Mouse (Mus musculus) spleen, postnatal 14 days (tissue): ENCODE measurements at regions not wholly inside any gene's neighbourhood (a gene's known extent, or its start where the extent isn't known, plus 50 kb on each side); places are given as distances from the start of the nearest gene placed in this dataset.

ENCODE experiments used
- DNase-seq, 2 experiments: peaks; one replicate each; pipeline ENCODE4 v3.0.0; 2021 to 2022; ENCODE audit warnings: low spot score in 2 of 2

GRCm38 (mm10) chr7:125259016-125259415 is 185.5 kb upstream of the Kdm8 start:
- no peak for DNase-seq

DNA sequence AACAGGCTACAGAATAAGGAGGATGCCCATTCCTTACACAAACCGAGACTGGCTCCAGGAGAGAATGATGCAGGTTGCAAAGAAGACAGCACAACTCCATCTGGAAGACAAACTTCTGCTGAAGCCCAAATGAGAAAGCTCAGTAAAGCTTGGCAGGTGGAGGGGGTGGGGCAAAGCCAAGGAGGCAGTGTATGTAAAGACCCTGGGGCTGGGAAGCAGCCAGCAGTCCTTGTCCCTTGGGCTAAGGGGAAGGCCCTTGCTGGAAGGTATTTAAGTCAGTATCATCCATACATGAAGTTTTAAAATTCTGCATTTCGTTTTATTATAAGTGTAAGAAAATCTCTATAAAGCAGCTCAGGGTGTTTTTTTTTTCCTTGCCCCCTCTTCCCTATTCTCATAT is 182.3 kb upstream of the Kdm8 start:
- no peak for DNase-seq

DNA sequence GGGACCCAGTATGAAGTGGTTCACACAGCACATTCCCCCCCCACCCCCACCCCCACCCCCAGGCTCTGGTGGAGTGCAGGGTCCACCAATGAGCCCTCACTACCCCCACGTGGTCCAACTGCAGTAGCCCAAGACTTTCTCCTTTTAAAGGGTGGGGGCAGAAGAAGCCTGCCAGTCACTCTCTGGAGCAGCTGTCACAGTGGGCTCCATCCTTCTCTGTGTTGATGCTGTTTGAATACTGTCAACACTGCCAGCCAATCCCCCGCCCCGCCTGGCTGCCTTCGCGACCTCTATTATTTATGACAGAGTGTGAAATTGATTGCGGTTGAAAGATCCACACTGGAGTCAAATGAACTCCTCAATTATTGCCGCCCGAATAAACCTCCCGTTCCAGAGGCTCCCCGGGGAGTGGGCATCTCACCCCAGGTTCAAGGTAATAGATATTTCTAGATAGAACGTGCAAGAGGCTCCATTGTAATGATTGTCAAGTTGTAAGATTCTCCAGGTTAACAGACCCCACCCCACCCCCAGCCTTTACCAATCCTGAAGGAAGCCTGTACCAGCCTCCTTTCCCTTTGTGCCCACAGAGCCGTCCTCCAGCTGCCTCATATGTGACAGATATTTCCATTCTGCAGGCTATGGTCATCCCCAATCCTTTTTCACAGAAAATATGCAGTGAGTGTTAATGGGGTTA is 181.7 kb upstream of the Kdm8 start:
- DNase-seq: no peak

GRCm38 (mm10) chr7:125263756-125264155 is 180.7 kb upstream of the Kdm8 start:
- DNase-seq: no peak

DNA sequence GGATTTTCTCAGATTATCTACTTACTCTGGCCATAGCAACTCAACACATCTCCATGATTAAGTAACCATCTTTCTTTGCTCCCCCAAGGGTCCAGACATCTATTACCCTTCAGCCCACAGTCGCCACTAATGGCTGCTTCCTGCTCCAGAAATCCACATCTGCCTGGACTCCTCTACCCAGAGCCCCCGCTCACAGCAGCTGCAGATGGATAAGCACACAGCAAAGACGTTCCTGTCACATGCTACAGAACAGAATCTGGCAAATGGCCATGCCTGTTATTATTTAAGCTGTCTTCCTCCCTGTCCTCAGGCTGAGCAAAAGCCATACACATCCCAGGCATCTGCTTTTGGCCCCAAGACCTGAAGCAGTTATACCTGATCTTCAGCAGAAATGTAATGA is 173.8 kb upstream of the Kdm8 start:
- no peak for DNase-seq

- DNase-seq: no peak
Observed at GRCm38 (mm10) chr7:125271356-125271755, 173.1 kb upstream of the Kdm8 start.

DNA sequence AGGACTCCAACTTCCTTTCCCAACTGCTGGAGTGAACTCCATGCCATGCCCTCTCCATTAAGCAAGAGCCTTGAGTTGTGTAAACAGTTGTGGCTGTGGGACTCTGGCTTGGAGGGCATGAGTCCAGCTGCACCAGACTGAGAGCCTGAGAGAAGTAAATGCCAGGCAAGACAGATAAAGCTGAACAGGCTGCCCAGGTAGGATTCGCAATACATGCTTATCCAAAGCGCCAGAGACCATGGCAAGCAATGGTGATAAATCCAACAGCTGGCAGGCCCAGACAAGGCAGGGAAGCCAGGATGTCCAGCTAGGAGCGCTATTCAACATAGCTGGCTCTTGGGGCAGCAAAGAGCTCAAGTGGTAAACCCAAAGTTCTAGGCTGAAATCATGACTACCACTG is 163.1 kb upstream of the Kdm8 start:
- no peak for DNase-seq

DNA sequence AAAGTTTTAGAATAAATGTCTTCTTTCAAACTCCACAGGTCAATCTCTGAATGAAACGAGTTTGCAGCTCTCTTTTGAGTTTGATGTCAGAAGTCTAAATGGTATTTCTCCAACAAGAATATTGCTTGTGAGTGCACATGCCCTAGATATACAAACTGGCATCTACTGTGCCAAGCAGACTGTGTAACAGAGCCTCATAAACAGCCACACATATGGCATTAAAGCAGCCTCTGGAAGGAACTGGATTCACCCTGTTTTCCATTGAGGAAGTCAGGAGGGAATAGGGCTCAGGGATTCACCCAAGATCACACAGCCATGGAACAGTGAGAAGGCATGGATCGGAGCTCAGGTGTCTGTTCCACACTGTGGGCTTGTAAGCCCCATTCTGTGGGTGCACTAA is 149.2 kb upstream of the Kdm8 start:
- no peak for DNase-seq

DNA sequence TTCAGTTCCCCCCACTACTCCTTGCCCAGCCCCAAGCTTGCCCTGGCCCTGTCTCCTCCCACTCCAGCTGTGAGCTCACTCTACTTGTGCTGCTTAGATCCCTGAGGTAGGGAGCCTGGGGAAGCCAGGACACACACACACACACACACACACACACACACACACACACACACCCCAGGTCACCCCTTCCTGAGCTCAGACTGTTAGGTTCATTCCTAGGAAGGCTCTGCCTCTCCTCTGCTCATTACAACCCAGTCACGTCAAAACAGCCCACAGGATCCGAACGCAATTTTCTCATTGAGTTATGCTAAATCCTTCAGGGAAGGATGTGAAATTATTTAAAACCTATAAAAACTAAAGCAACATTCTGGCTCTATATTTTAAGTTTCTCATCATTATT is 136.0 kb upstream of the Kdm8 start:
- DNase-seq: no peak

- DNase-seq: no peak
Observed at GRCm38 (mm10) chr7:125310971-125311370, 133.5 kb upstream of the Kdm8 start.

DNA sequence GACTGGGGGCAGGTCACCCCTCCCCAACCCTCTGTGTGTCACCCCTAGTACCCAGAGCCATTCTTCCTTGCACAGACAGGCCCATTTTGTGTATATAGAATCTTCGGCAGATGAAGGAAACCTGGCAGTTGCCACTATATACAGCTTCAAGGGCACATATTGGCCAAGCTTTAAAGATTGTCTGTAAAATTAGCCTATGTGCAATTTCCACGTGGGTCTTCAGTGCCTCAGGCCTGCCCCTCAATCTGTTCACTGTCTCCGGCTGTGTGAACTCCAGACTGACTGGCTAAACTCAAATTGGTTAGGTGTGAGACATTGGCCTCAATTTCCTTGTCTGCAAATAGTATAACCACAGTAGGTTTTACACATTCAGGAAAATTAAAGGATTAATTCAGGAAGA is 130.9 kb upstream of the Kdm8 start:
- no peak for DNase-seq

- no peak for DNase-seq
Observed at GRCm38 (mm10) chr7:125334769-125335168, 109.7 kb upstream of the Kdm8 start.

- DNase-seq: no peak
Observed at GRCm38 (mm10) chr7:125335586-125336165, 108.8 kb upstream of the Kdm8 start.

DNA sequence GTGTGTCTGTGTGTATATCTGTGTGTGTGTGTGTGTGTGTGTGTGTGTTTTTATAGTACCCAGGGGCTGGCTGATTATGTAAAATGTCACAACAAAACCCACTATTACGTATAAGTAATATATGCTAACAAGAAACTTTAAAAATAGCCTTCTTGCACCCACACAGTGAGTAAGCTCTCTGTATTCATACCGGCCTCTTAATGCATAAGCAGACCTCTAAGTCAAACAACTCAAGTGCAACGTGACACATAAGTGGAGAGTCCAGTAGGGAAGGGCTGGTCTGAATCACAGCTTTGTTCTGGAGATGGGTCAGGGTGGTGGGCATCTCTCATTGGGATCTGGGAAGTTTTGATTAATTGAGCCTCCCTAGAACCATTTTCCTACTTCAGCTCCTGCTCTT is 107.7 kb upstream of the Kdm8 start:
- no peak for DNase-seq

- no peak for DNase-seq
Observed at GRCm38 (mm10) chr7:125338177-125338751, 106.2 kb upstream of the Kdm8 start.

GRCm38 (mm10) chr7:125340326-125340905 is 104.1 kb upstream of the Kdm8 start:
- DNase-seq: no peak

DNA sequence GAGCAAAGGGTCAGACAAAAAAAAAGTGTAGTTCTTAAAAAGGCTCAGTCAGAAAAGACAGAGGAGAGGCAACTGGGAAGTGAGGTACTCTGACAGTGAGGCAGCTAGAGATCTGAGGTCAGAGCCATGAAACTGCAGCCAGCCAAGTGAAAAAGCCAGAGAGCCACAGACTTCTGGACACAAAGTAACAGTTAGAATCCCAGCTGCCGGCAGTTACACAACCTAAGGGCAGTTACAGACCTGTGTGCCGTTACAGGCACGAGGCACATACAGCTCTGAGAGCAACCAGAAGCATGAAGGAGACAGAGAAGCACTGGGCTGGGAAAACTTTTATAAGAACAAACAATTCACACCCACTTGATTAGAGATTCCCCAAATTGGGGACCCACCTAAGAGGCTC is 94.9 kb upstream of the Kdm8 start:
- no peak for DNase-seq

DNA sequence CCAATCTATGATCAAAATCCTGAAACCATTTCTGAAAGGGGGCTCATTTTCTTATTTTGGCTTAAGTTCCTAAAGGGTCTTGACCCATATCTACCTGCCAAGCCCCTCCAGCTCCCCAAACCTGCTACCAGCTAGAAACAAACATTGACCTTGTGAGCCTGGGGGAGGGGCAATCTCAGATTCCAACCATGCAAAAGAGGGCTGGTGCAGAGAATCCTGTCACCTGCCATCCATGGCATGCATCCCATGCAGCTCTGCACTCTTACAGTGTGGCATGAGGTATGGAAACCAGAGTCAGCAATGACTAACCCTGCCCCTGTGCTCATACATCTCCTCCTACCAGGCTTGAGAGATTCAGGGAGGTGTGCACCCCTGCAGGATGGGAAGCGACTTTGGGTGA is 90.3 kb upstream of the Kdm8 start:
- no peak for DNase-seq

DNA sequence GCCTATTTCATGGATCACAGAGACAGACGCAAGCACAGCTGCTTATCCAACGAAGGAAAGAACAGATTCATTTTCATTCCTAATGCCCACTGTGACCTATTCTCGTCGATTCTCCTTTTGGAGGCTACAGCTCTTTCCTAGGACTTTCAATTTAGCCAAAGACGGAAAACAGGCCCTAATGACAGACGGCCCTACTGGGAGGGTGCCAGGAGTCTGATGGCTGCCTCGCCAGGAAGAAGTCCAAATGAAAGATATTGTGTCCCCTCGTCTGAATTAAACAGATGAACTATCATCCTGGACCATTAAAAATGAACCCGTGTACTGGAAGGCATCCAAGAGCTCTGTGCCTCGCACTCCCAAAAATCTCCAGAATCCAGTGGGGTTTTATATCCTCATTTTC is 89.5 kb upstream of the Kdm8 start:
- no peak for DNase-seq

- no peak for DNase-seq
Observed at GRCm38 (mm10) chr7:125358016-125358415, 86.5 kb upstream of the Kdm8 start.

GRCm38 (mm10) chr7:125383021-125383420 is 61.5 kb upstream of the Kdm8 start:
- DNase-seq: no peak

DNA sequence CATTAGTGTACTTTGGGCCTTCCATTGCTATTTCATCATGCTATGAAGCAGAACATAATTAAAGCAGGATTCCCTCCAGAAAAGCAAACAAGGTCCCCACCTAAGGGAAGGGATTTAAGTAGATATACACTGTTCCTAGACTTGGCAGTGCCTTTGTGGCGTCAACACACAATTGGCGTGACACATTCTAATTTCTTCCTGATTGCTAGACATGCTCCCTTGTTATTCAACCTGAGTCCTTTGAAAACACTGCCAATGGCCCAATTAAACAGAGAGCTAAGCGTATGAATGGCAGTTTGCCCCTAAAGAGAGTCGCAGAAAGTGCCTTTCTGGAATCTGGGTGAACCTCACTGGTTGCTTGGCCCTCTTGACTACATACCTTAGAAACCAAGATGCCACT is 60.3 kb upstream of the Kdm8 start:
- no peak for DNase-seq

DNA sequence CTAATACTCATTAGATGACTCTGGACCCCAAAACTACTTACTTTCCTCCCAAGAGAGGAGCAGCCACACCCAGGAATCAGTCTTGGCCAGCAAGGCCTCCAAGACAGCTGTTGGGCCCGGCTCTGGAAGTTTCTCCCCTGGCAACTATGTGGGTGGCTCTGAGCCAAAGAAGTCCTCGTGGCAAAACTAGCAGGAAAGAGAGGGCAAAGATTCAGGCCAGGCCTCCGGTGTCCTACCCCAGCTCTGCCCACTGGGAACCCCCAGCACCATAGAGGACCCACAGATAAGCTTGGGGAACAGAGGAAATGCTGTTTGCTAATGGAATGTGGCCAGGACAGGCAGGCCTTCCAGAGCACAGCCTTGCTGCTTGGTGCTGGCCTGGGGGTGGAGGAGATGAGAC is 51.9 kb upstream of the Kdm8 start:
- DNase-seq: no peak
